Mouse (Mus musculus) erythroblast, embryonic 14.5 days (primary cell): ENCODE measurements around the gene Zfp969. TPM values are rescaled to one million over a fixed set of nuclear protein-coding genes. Genes with fewer than 3 reads are reported as not detected.
"Not testable (repeated sequence)": the region's sequence is repeated elsewhere in the genome, so short reads cannot be mapped to it uniquely, and the experiment has no call there.

ENCODE experiments used
- H3K27me3 ChIP-seq: 2 replicates; pipeline ENCODE4 v1.6.1; 2012; ENCODE audit warnings: inconsistent platforms; ENCODE audit not compliant: control insufficient read depth
- H3K36me3 ChIP-seq: 2 replicates; pipeline ENCODE4 v1.6.1; 2012; ENCODE audit warnings: mild to moderate bottlenecking, inconsistent platforms; ENCODE audit not compliant: control insufficient read depth
- H3K4me1 ChIP-seq: 2 replicates; pipeline ENCODE4 v1.6.1; 2012; ENCODE audit warnings: inconsistent platforms; ENCODE audit not compliant: control insufficient read depth
- H3K4me3 ChIP-seq: replicated peaks from 2 replicates; pipeline ENCODE3; 2012; ENCODE audit warnings: moderate library complexity, mild to moderate bottlenecking, inconsistent platforms
- H3K9me3 ChIP-seq: 2 replicates; pipeline ENCODE4 v1.6.1; 2012; ENCODE audit warnings: low read length, inconsistent platforms, mixed read lengths; ENCODE audit not compliant: control insufficient read depth
- polyA plus RNA-seq: library from polyadenylated mRNA; stranded (reverse); fragments of >175 nt; gene quantifications from 2 replicates; pipeline ENCODE4 v1.2.3, GENCODE M21; 2012

Zfp969 gene
- polyA plus RNA-seq = not detected in 2 replicates

GRCm38 (mm10) chr2:175703546-175703945 is at the start of gene Zfp969:
Gene Zfp969, minus strand, starts transcription at chr2:175703646.
- not testable (repeated sequence) for H3K27me3 ChIP-seq

GRCm38 (mm10) chr2:175741237-175741636 is 37.8 kb upstream of the Zfp969 start, which contains the start of gene Gm2007:
Gene Gm2007, plus strand, starts transcription at chr2:175741537.
- not testable (repeated sequence) for H3K4me1 ChIP-seq, H3K27me3 ChIP-seq, H3K9me3 ChIP-seq, H3K36me3 ChIP-seq, H3K4me3 ChIP-seq

More at GRCm38 (mm10) chr2:175703546-175703945, at the start of gene Zfp969:
- not testable (repeated sequence) for H3K4me1 ChIP-seq, H3K9me3 ChIP-seq, H3K36me3 ChIP-seq, H3K4me3 ChIP-seq

- not testable (repeated sequence) for H3K27me3 ChIP-seq, H3K9me3 ChIP-seq, H3K4me3 ChIP-seq, H3K4me1 ChIP-seq, H3K36me3 ChIP-seq
These were observed 59.8 kb downstream of the Zfp969 start, which contains the start of gene Gm11007 for GRCm38 (mm10) chr2:175643678-175644077. Gene Gm11007, plus strand, starts transcription at chr2:175643978.

Other genes starting within 250 kb of the Zfp969 start
- not detected in 2 replicates for gene Zfp965, start 233.7 kb downstream of the Zfp969 start, polyA plus RNA-seq
- gene Gm11007, start 59.7 kb downstream of the Zfp969 start, polyA plus RNA-seq = not detected in 2 replicates
- gene Gm2007, start 37.9 kb upstream of the Zfp969 start, polyA plus RNA-seq = not detected in 2 replicates
- gene Gm14288, start 97.4 kb upstream of the Zfp969 start, polyA plus RNA-seq = not detected in 2 replicates
- not detected in 2 replicates for gene Gm6710, start 165.6 kb upstream of the Zfp969 start, polyA plus RNA-seq
- not detected in 2 replicates for gene Zfp966, start 227.5 kb upstream of the Zfp969 start, polyA plus RNA-seq